23 mouse cellular contexts compared by ENCODE assay signal in genomic region chr8:105698734-105699133, GRCm38 (mm10). TPM values are rescaled to one million over a fixed set of nuclear protein-coding genes. Genes with fewer than 3 reads are reported as not detected.
"Had no signal": no experiment of that assay in that cellular context is flagged by ENCODE, and none has a peak within 500 bp of the region (broad histone marks: within the 10 kb centered on the region; RNA-seq: fewer than 3 reads in every experiment).

No protein-coding gene starts in this region.

- H3K27ac ChIP-seq: midbrain, embryonic 10.5 days; midbrain, embryonic 12.5 days; neural tube, embryonic 12.5 days had no signal

- H3K4me3 ChIP-seq: myocyte; neural tube, embryonic 12.5 days had no signal

- H3K9me3 ChIP-seq: midbrain, embryonic 10.5 days; midbrain, embryonic 12.5 days; neural tube, embryonic 12.5 days had no signal

- H3K27me3 ChIP-seq: neural tube, embryonic 12.5 days had no signal

- DNase-seq: lung, adult 18-20 months; lung, embryonic 14.5 days; lung, postnatal 10 days; lung, postnatal 4 days; midbrain, embryonic 14.5 days; retina, postnatal 1 day; right cerebral cortex, adult 18-20 months; right cerebral cortex, postnatal 25 days; right cerebral cortex, postnatal 4 days; spleen, adult 18-20 months; thymus, adult 18-20 months; thymus, postnatal 14 days; thymus, postnatal 36 days had no signal

RNA-seq across cellular contexts. Expression of gene 4933405L10Rik, which starts 8.7 kb away (rescaled TPM):
- total RNA-seq: megakaryocyte, adult 5-6 weeks; megakaryocyte-erythroid progenitor cell, adult 5-6 weeks had no signal
- polyA plus RNA-seq: lung, embryonic 14.5 days; midbrain, embryonic 10.5 days; neural tube, embryonic 12.5 days; small intestine, adult 2 months; stomach, embryonic 14.5 days; stomach, embryonic 16.5 days; thymus, postnatal 0 days had no signal
